Mouse (Mus musculus) E14TG2a.4 (cell line): Measurements from ENCODE around the gene Rexo1.

Source experiments
- H3K27me3 ChIP-seq: 2 replicates; pipeline ENCODE4 v1.6.1; 2014; ENCODE audit warnings: low read length, control low read depth; ENCODE audit not compliant: insufficient read depth
- H3K36me3 ChIP-seq: 2 replicates; pipeline ENCODE4 v1.6.1; 2014; ENCODE audit warnings: low read length, control low read depth; ENCODE audit not compliant: insufficient read depth
- H3K4me1 ChIP-seq: replicated peaks from 2 replicates; pipeline ENCODE4 v1.6.1; 2014; ENCODE audit warnings: low read depth, low read length, control low read depth
- H3K4me3 ChIP-seq: replicated peaks from 2 replicates; pipeline ENCODE4 v1.5.1; 2014; ENCODE audit warnings: mild to moderate bottlenecking, low read length
- H3K9me3 ChIP-seq: 2 replicates; pipeline ENCODE4 v1.6.1; 2014; ENCODE audit warnings: low read length, control low read depth
- CTCF ChIP-seq: conservative IDR thresholded peaks from 2 replicates; pipeline ENCODE4 v1.5.1; 2014; ENCODE audit warnings: low read length
- NANOG ChIP-seq: IDR thresholded peaks from 2 replicates; pipeline ENCODE4 v1.6.1; 2014; ENCODE audit warnings: borderline replicate concordance, low read length, mixed read lengths
- POU5F1 ChIP-seq: IDR thresholded peaks from 2 replicates; pipeline ENCODE4 v1.6.1; 2014; ENCODE audit warnings: low read length, borderline replicate concordance

Gene Rexo1

DNA sequence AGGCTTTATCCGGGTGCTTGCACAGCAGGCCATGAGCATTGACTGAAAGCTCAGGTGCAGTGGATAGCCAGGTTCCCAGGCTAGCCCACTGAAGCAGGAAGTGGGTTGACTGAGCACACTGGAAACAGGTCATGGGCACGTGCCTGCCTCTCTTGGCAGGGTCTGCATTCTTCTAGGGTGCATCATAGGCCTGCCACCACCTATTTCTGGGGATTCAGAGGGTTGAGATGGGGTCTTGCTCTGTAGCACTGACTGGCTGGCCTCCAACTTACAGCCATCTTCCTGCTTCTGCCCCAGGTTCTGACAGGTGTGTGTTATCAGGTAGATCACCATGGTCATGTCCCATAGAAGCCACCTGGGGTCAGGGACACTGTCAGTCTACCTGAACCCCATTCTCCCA is 43.6 kb upstream of the Rexo1 start:
- TF ChIP-seq NANOG (no peak), CTCF (no peak), POU5F1 (no peak)
- H3K4me3 ChIP-seq, result 0 out of 2 replicates have a peak overlapping the region, but pooled peaks have one; percentile 17
- no peaks in the 10 kb centered on the region for H3K9me3 ChIP-seq
- peaks cover 73% of the 10 kb centered on the region for H3K4me1 ChIP-seq
- H3K36me3 ChIP-seq, result peaks cover 47% of the 10 kb centered on the region
- no peaks in the 10 kb centered on the region for H3K27me3 ChIP-seq

DNA sequence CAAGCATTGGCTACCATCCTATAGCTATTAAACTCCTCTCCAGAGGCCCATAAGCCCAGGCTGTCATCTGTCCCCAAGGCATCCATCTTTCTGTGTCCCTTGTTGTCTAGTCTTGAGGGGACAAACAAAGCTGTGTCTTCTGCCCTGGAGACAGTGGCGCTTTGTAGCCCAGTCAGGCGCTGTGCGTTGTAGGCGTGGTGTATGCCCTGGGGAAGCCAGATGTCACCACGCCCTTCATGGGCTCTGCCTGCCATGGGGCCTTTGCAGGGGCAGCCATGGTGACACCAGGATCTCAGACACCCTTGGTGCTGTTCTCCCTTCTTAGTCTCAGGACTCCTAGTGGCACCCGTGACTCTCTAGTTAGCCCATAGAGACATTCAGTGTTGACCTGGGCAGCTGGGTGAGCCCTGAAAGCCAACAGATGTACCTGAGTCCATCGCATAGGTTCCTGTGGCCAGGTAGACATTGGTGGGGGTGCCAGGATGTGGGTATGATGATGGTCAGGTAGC is 42.7 kb upstream of the Rexo1 start:
- H3K27me3 ChIP-seq, result no peaks in the 10 kb centered on the region
- peak overlapping the region; percentile 92 for H3K4me3 ChIP-seq
- no peaks in the 10 kb centered on the region for H3K9me3 ChIP-seq
- H3K36me3 ChIP-seq, result peaks cover 38% of the 10 kb centered on the region
- TF ChIP-seq CTCF, result no peak
- no peak for TF ChIP-seq NANOG
- no peak for TF ChIP-seq POU5F1
- peaks cover 65% of the 10 kb centered on the region for H3K4me1 ChIP-seq

DNA sequence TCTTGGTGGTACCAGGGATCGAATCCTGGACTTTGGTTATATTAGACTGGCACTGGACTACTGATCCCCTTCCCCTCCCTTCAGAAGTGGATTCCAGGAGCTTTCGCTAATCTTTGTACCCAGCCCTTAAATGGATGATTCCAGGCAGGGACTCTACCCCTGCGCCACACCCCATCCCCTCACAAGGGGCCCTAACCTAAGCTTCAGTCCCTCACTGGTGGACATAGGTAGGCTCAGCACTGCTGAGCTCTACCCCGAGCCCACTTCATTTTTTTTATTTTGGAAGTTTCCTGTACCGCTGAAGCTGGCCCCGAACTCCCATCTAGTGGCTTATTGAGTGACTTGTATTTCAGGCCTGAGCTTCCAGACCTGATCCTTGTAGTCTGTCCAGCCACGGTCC is 42.0 kb upstream of the Rexo1 start:
- Histone ChIP-seq H3K9me3 (no peaks in the 10 kb centered on the region), H3K4me1 (peaks cover 65% of the 10 kb centered on the region), H3K4me3 (peak overlapping the region; percentile 92), H3K27me3 (no peaks in the 10 kb centered on the region), H3K36me3 (peaks cover 31% of the 10 kb centered on the region)
- no peak for TF ChIP-seq NANOG
- no peak for TF ChIP-seq POU5F1
- TF ChIP-seq CTCF, result no peak

DNA sequence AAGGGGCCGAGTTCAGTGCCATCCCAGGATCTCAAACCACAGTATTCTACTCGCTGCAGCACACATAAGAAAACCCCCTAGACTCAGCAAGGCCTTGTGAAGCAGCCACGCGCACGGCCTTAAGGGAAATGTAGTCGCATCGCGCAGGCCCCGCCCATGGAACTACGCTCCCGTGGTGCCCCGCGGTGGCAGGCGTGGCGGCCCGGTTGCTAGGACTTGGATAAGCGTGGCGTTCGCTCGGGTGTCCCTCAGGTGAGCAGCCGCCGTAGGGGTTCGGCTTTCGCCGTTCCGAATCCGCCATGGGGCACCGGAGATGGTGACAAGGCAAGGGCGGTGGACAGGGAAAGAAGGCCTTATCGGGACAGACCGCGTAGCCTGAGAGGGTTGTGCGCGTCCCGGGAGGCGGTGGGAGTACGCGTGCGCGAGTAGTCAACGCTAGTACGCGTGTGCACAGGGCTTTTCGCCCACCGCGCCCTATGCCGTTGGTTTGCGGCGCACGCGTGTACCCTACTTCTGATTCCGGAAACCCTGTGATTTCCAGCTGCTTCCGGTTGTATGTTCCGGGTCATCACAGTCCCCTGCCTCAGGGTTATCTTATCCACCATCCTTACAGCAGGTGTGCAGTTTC is 41.5 kb upstream of the Rexo1 start, which contains the start of the genes Scamp4 and Adat3:
Gene Scamp4 (plus strand): TSS at position 175 of the 628 bp plus-strand sequence.
Gene Adat3 (plus strand): TSS at position 183 of the 628 bp plus-strand sequence.
- H3K4me3 ChIP-seq, result peak within 1 kb of the TSS; percentile 92
- H3K27me3 ChIP-seq, result no peaks in the 10 kb centered on the region
- H3K9me3 ChIP-seq, result no peaks in the 10 kb centered on the region
- H3K36me3 ChIP-seq, result peaks cover 26% of the 10 kb centered on the region
- no peak for TF ChIP-seq NANOG
- no peak for TF ChIP-seq POU5F1
- TF ChIP-seq CTCF, result no peak
- peaks cover 64% of the 10 kb centered on the region for H3K4me1 ChIP-seq

DNA sequence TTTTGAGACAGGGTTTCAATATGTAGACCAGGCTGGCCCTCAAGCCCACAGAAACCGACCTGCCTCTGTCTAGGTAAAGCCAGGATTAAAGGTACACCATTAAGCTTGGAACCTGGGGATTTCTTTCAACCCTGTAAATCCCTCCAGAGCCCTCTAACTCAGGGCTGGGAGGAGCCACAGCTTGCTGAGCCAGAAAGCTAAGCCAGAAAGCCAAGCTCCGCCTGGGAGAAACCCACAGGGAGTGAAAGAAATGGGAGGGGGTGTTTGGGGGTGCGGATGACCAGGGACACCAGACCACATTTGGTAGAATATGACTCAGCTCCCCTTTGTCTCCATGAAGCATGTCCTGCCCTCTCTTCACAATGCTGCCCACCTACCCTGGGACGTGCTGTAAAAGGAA is 35.0 kb upstream of the Rexo1 start:
- Histone ChIP-seq H3K4me3 (no peak overlapping the region), H3K9me3 (no peaks in the 10 kb centered on the region), H3K27me3 (no peaks in the 10 kb centered on the region), H3K4me1 (peaks cover 34% of the 10 kb centered on the region), H3K36me3 (no peaks in the 10 kb centered on the region)
- TF ChIP-seq NANOG (no peak), CTCF (no peak), POU5F1 (no peak)

DNA sequence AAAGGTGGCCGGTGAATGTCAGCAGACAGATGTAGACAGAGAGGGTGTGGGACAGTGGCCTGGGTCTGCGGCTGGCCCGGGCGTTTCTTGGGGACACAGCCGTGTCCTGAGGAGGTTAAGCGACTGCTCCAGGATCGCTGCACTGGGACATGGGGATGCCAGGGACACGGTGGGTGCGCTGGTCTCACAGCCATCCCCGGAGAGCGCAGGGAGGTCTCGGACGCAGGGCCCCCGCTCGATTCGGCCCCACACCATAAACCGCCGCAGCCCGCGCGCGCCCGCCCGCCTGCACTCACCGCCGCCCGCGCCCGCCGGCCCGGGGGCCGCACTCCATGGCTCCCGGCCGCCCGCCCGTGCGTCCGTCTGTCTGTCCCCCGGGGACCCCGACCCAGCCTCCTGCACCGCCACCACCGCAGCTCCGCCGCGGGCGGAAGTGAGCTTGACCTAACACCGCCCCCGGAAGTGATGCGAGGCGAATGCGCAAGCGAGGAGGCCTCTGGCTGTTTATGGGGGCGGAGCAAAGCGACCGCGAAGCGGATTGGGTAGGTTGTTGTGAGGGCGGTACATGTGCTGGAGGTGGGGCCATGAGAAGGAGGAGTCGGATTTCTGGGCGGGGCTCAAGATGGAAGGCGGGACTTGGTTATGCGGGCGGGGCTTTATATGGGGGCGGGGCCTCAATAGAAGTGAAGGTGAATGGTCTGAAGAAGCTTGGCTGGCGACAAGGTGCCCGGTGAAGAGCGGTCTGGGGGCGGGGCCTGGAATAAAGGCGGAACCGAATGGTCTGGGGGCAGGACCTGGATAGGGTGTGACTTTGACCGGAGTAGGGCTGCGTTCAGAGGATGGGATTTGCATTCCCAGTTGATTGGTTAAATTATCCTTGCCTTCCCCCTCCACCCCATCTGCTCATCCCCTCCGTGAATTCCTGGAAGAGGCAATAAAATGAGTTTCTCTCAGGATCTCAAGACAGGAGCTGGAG is 28.8 kb upstream of the Rexo1 start, which contains the start of gene Abhd17a:
Gene Abhd17a (minus strand): TSS at position 463 of the 976 bp plus-strand sequence.
- H3K9me3 ChIP-seq, result no peaks in the 10 kb centered on the region
- H3K27me3 ChIP-seq, result no peaks in the 10 kb centered on the region
- peak within 1 kb of the TSS; percentile 93 for H3K4me3 ChIP-seq
- H3K36me3 ChIP-seq, result peaks cover 12% of the 10 kb centered on the region
- H3K4me1 ChIP-seq, result peaks cover 59% of the 10 kb centered on the region
- 0 out of 2 replicates have a peak, but pooled peaks have one; percentile 4 for TF ChIP-seq NANOG
- TF ChIP-seq POU5F1, result no peak
- no peak for TF ChIP-seq CTCF

DNA sequence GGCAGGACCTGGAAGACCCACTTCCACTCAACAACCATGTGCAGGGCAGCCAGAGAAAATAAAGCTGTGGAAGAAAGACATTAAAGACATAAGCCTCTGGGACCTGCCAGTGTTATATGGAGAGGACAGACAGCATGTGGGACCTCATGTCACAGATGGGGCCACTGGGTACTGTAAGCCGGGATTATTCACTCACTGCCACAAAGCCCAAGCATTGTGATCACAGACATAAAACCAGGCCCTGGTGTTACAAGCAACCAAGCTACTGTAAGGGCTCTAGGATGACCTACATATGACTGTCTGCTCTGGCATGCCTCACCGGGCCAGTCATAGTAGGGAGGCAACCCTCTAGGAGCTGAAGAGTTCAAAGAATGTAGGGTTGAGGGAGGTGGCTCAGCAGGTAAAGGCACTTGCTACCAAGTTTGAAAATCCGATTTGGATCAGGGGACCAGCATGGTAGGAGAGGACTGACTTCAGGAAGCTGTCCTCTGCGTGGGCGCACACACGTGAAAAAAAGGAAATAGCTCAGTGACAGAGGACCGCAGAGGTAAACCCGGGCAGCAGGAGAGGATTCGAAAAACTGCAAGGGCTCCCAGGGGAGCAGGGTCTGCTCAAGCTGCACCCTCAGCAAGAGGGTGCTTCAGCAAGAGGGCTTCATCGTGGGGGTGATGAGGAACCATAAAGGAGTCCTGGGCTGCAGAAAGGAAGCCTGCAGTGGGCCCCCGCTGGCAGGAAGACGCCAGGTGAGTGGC is 27.9 kb upstream of the Rexo1 start:
- peaks cover 21% of the 10 kb centered on the region for H3K36me3 ChIP-seq
- H3K27me3 ChIP-seq, result no peaks in the 10 kb centered on the region
- no peaks in the 10 kb centered on the region for H3K9me3 ChIP-seq
- TF ChIP-seq CTCF (no peak), NANOG (no peak), POU5F1 (no peak)
- H3K4me1 ChIP-seq, result peaks cover 67% of the 10 kb centered on the region
- H3K4me3 ChIP-seq, result peak overlapping the region; percentile 93
